Comparison of ENCODE assay signal across 16 mouse cellular contexts in the genomic region with DNA sequence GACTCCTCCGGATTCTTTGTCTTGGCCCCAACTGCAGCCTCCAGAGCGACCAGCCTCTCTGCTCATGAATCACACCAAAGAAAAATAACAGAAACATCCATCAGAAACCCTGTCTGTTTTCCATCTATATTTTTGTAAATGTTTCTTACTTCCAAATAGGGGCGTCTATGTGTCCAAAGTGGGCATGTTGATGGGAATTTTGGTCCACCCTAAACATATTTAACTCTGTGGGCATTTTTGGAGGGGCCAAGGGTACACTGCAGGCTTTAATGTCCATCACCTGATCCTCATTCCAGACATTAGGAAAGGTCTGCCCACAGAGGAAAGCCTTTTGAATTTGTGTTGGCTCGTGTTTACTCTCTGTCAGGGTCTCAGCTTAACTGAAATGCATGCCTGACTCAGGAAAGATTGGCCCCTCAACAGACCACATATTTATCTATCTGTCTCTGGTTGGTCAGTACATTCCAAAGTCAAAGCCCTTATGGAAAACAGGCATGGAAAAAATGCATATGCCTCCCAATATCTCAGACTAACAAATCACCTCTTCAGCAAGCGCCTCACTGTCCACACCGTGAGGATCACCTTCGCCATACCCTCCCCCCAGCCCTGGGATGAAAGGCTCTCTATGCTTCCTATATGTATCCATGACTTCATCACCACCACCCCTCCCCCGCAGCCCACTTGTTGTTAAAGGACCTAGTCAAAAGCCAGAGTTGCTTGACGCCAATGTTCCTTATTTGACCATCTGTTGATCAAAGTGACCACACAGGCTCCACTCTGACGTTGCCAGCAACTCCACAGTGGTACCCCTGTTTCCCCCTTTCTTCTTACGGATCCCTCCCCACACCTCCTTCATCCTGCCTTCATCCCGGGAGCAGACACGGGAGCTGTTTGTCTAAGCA.
A peak's percentile ranks its signal among the peaks of the same experiment; 100 is the strongest.
DNase-seq lines count a peak whose midpoint lies in the region; ATAC-seq lines count a peak whose summit lies in the region.
"Had no signal": no experiment of that assay in that cellular context is flagged by ENCODE, and none has a peak within 500 bp of the region (broad histone marks: within the 10 kb centered on the region; RNA-seq: fewer than 3 reads in every experiment).

No protein-coding gene starts in this region.

- no peaks in the 10 kb centered on the region for H3K27me3 ChIP-seq in intestine, embryonic 14.5 days (replicated peaks; ENCODE audit: control insufficient read depth, insufficient read depth, low read length)
- H3K27me3 ChIP-seq in intestine, embryonic 15.5 days (replicated peaks), result no peaks in the 10 kb centered on the region
- no peaks in the 10 kb centered on the region for H3K27me3 ChIP-seq in embryonic facial prominence, embryonic 14.5 days (replicated peaks; ENCODE audit: control insufficient read depth, insufficient read depth, low read length)
- H3K27me3 ChIP-seq in limb, embryonic 13.5 days, result no peaks in the 10 kb centered on the region
- H3K27me3 ChIP-seq in midbrain, embryonic 16.5 days (ENCODE audit: control insufficient read depth, insufficient read depth, low read depth, low read length), result no peaks in the 10 kb centered on the region
- H3K27me3 ChIP-seq: liver, embryonic 13.5 days; neural tube, embryonic 13.5 days had no signal

- H3K9me3 ChIP-seq in intestine, embryonic 14.5 days (ENCODE audit: control insufficient read depth, low read length), result no peaks in the 10 kb centered on the region
- no peaks in the 10 kb centered on the region for H3K9me3 ChIP-seq in intestine, embryonic 15.5 days
- H3K9me3 ChIP-seq in embryonic facial prominence, embryonic 14.5 days (ENCODE audit: control insufficient read depth, low read length), result no peaks in the 10 kb centered on the region
- no peaks in the 10 kb centered on the region for H3K9me3 ChIP-seq in limb, embryonic 13.5 days
- H3K9me3 ChIP-seq in midbrain, embryonic 16.5 days (replicated peaks; ENCODE audit: control insufficient read depth, low read length, poor library complexity, severe bottlenecking), result no peaks in the 10 kb centered on the region
- H3K9me3 ChIP-seq: liver, embryonic 13.5 days; neural tube, embryonic 13.5 days had no signal

- no peak for DNase-seq in intestine, embryonic 14.5 days (ENCODE audit: low spot score)
- DNase-seq in embryo, embryonic 11 days, result peak; percentile 55
- peak; percentile 40 for DNase-seq in embryonic facial prominence, embryonic 14.5 days (ENCODE audit: low spot score)
- no peak for DNase-seq in adrenal gland, adult (ENCODE audit: inconsistent age in 2 of 2, low spot score in 1 of 2)
- DNase-seq: gastrocnemius, adult 2 months; liver, embryonic 13.5 days; retina, postnatal 1 day; thymus, postnatal 4 days had no signal

- H3K36me3 ChIP-seq in intestine, embryonic 14.5 days (ENCODE audit: control insufficient read depth, insufficient read depth, low read length), result no peaks in the 10 kb centered on the region
- H3K36me3 ChIP-seq in intestine, embryonic 15.5 days, result no peaks in the 10 kb centered on the region
- no peaks in the 10 kb centered on the region for H3K36me3 ChIP-seq in embryonic facial prominence, embryonic 14.5 days (ENCODE audit: control insufficient read depth, insufficient read depth, low read length)
- no peaks in the 10 kb centered on the region for H3K36me3 ChIP-seq in limb, embryonic 13.5 days
- no peaks in the 10 kb centered on the region for H3K36me3 ChIP-seq in midbrain, embryonic 16.5 days (ENCODE audit: control insufficient read depth, insufficient read depth, low read length)
- H3K36me3 ChIP-seq: liver, embryonic 13.5 days; neural tube, embryonic 13.5 days had no signal

- no peak overlapping the region for H3K4me2 ChIP-seq in intestine, embryonic 14.5 days (ENCODE audit: low read length)
- H3K4me2 ChIP-seq in intestine, embryonic 15.5 days (replicated peaks), result no peak overlapping the region
- H3K4me2 ChIP-seq in embryonic facial prominence, embryonic 14.5 days (ENCODE audit: low read depth, low read length), result no peak overlapping the region
- peak overlapping the region; percentile 1; the same call in 1 of the 2 replicates for H3K4me2 ChIP-seq in limb, embryonic 13.5 days (replicated peaks)
- no peak overlapping the region for H3K4me2 ChIP-seq in midbrain, embryonic 16.5 days (ENCODE audit: low read length)
- H3K4me2 ChIP-seq: liver, embryonic 13.5 days; neural tube, embryonic 13.5 days had no signal

- ATAC-seq in intestine, embryonic 14.5 days (replicated peaks; ENCODE audit: low FRiP score, low TSS enrichment, low read depth), result 0 out of 2 replicates have a peak, but pooled peaks have one; percentile 40
- ATAC-seq in intestine, embryonic 15.5 days, result no peak
- peak; percentile 63; the same call in 1 of the 2 replicates for ATAC-seq in embryonic facial prominence, embryonic 14.5 days (ENCODE audit: low read depth)
- ATAC-seq in limb, embryonic 13.5 days (ENCODE audit: low FRiP score, low read depth), result peak; percentile 77
- no peak for ATAC-seq in midbrain, embryonic 16.5 days
- ATAC-seq: forebrain, embryonic 16.5 days; hindbrain, postnatal 0 days; lung, postnatal 0 days had no signal

- H3K4me3 ChIP-seq in intestine, embryonic 14.5 days (ENCODE audit: low read depth, low read length), result no peak overlapping the region
- no peak overlapping the region for H3K4me3 ChIP-seq in intestine, embryonic 15.5 days (replicated peaks)
- no peak overlapping the region for H3K4me3 ChIP-seq in embryonic facial prominence, embryonic 14.5 days (ENCODE audit: low read depth, low read length)
- no peak overlapping the region for H3K4me3 ChIP-seq in limb, embryonic 13.5 days
- no peak overlapping the region for H3K4me3 ChIP-seq in midbrain, embryonic 16.5 days (ENCODE audit: low read depth, low read length)
- H3K4me3 ChIP-seq: gastrocnemius, adult 2 months; liver, embryonic 13.5 days; neural tube, embryonic 13.5 days had no signal

- 43% methylated on average over 13 of the region's 13 CpGs for WGBS in intestine, embryonic 14.5 days
- 47% methylated on average over 13 of the region's 13 CpGs for WGBS in intestine, embryonic 15.5 days
- WGBS in embryonic facial prominence, embryonic 14.5 days, result 66% methylated on average over 13 of the region's 13 CpGs
- 37% methylated on average over 13 of the region's 13 CpGs for WGBS in limb, embryonic 13.5 days
- WGBS in midbrain, embryonic 16.5 days, result 84% methylated on average over 13 of the region's 13 CpGs

- H3K4me1 ChIP-seq in intestine, embryonic 14.5 days (replicated peaks; ENCODE audit: control insufficient read depth, insufficient read depth, low read length), result 0 out of 2 replicates have a peak, but pooled peaks cover 3% of the 10 kb centered on the region
- no peaks in the 10 kb centered on the region for H3K4me1 ChIP-seq in intestine, embryonic 15.5 days (replicated peaks)
- H3K4me1 ChIP-seq in embryonic facial prominence, embryonic 14.5 days (ENCODE audit: control insufficient read depth, insufficient read depth, low read length), result no peaks in the 10 kb centered on the region
- H3K4me1 ChIP-seq in limb, embryonic 13.5 days, result peaks cover 8% of the 10 kb centered on the region
- no peaks in the 10 kb centered on the region for H3K4me1 ChIP-seq in midbrain, embryonic 16.5 days (ENCODE audit: control insufficient read depth, insufficient read depth, low read length)
- H3K4me1 ChIP-seq: liver, embryonic 13.5 days; neural tube, embryonic 13.5 days had no signal

- no peak overlapping the region for H3K27ac ChIP-seq in intestine, embryonic 14.5 days (ENCODE audit: low read depth)
- no peak overlapping the region for H3K27ac ChIP-seq in intestine, embryonic 15.5 days
- peak overlapping the region; percentile 12; the same call in 1 of the 2 replicates for H3K27ac ChIP-seq in embryonic facial prominence, embryonic 14.5 days (replicated peaks; ENCODE audit: low read depth, low read length)
- H3K27ac ChIP-seq in limb, embryonic 13.5 days, result peak overlapping the region; percentile 67
- no peak overlapping the region for H3K27ac ChIP-seq in midbrain, embryonic 16.5 days (ENCODE audit: low read length)
- H3K27ac ChIP-seq: gastrocnemius, adult 2 months; hindbrain, postnatal 0 days; kidney, postnatal 0 days; liver, embryonic 13.5 days; neural tube, embryonic 13.5 days had no signal

- no peak overlapping the region for H3K9ac ChIP-seq in intestine, embryonic 14.5 days (ENCODE audit: low read length)
- H3K9ac ChIP-seq in intestine, embryonic 15.5 days, result no peak overlapping the region
- no peak overlapping the region for H3K9ac ChIP-seq in embryonic facial prominence, embryonic 14.5 days (ENCODE audit: low read depth, low read length)
- H3K9ac ChIP-seq in limb, embryonic 13.5 days, result no peak overlapping the region
- H3K9ac ChIP-seq in midbrain, embryonic 16.5 days (ENCODE audit: low read depth, low read length), result no peak overlapping the region
- H3K9ac ChIP-seq: liver, embryonic 13.5 days; neural tube, embryonic 13.5 days had no signal

Comparison
In these comparisons a context has a peak if more than half of its experiments do, and no peak if none do; other contexts are left out.
1. ATAC-seq: peak in intestine, embryonic 14.5 days (single experiment), embryonic facial prominence, embryonic 14.5 days (single experiment) and limb, embryonic 13.5 days (single experiment); none in intestine, embryonic 15.5 days (single experiment) and midbrain, embryonic 16.5 days (single experiment).
2. DNase-seq: peak in embryo, embryonic 11 days (single experiment) and embryonic facial prominence, embryonic 14.5 days (single experiment); none in intestine, embryonic 14.5 days (single experiment) and adrenal gland, adult (0 of 2).
3. H3K27ac ChIP-seq: peak in embryonic facial prominence, embryonic 14.5 days (single experiment) and limb, embryonic 13.5 days (single experiment); none in intestine, embryonic 14.5 days (single experiment), intestine, embryonic 15.5 days (single experiment) and midbrain, embryonic 16.5 days (single experiment).